Mouse (Mus musculus): ENCODE measurements around the gene Ncl. TPM values are rescaled to one million over a fixed set of nuclear protein-coding genes. Genes with fewer than 3 reads are reported as not detected.

The Ncl gene
- total RNA-seq, 2 experiments from 2014 or later, result 150 to 156 TPM

- no peak for ATAC-seq (ENCODE audit: poor library complexity, severe bottlenecking)
Observed at GRCm38 (mm10) chr1:86320822-86321413, 38.3 kb downstream of the Ncl start.

GRCm38 (mm10) chr1:86313772-86314125, 45.5 kb downstream of the Ncl start:
- ATAC-seq (ENCODE audit: poor library complexity, severe bottlenecking), result no peak

- no peak for ATAC-seq (ENCODE audit: poor library complexity, severe bottlenecking)
Observed at GRCm38 (mm10) chr1:86313096-86313771, 46.0 kb downstream of the Ncl start.

GRCm38 (mm10) chr1:86312269-86312668, 46.9 kb downstream of the Ncl start:
- no peak for ATAC-seq (ENCODE audit: poor library complexity, severe bottlenecking)

- ATAC-seq (ENCODE audit: poor library complexity, severe bottlenecking), result no peak
Observed at GRCm38 (mm10) chr1:86311467-86312005, 47.7 kb downstream of the Ncl start.

- ATAC-seq (ENCODE audit: poor library complexity, severe bottlenecking), result no peak
Observed at GRCm38 (mm10) chr1:86310536-86311310, 48.5 kb downstream of the Ncl start.

- ATAC-seq (ENCODE audit: poor library complexity, severe bottlenecking), result no peak
Observed at GRCm38 (mm10) chr1:86309270-86309833, 49.8 kb downstream of the Ncl start.

GRCm38 (mm10) chr1:86307871-86308641, 51.1 kb downstream of the Ncl start:
- ATAC-seq (ENCODE audit: poor library complexity, severe bottlenecking), result peak; percentile 71

- peak; percentile 44; the same call in 1 of the 2 replicates for ATAC-seq (ENCODE audit: poor library complexity, severe bottlenecking)
Observed at GRCm38 (mm10) chr1:86307177-86307762, 51.9 kb downstream of the Ncl start.

- ATAC-seq (ENCODE audit: poor library complexity, severe bottlenecking), result no peak
Observed at GRCm38 (mm10) chr1:86306686-86307085, 52.5 kb downstream of the Ncl start.

- ATAC-seq (ENCODE audit: poor library complexity, severe bottlenecking), result no peak
Observed at GRCm38 (mm10) chr1:86303873-86304250, 55.3 kb downstream of the Ncl start.

GRCm38 (mm10) chr1:86303063-86303872, 55.9 kb downstream of the Ncl start:
- peak; percentile 44 for ATAC-seq (ENCODE audit: poor library complexity, severe bottlenecking)

- ATAC-seq (ENCODE audit: poor library complexity, severe bottlenecking), result no peak
Observed at GRCm38 (mm10) chr1:86302532-86302931, 56.7 kb downstream of the Ncl start, which contains the start of gene B3gnt7. B3gnt7 (plus strand) TSS chr1:86302832.

GRCm38 (mm10) chr1:86301221-86302091, 57.7 kb downstream of the Ncl start:
- peak; percentile 31; the same call in 1 of the 2 replicates for ATAC-seq (ENCODE audit: poor library complexity, severe bottlenecking)

- ATAC-seq (ENCODE audit: poor library complexity, severe bottlenecking), result 0 out of 2 replicates have a peak, but pooled peaks have one; percentile 13
Observed at GRCm38 (mm10) chr1:86300731-86301130, 58.5 kb downstream of the Ncl start.

GRCm38 (mm10) chr1:86300093-86300492, 59.1 kb downstream of the Ncl start:
- ATAC-seq (ENCODE audit: poor library complexity, severe bottlenecking), result no peak

Measured in megakaryocyte, adult 5-6 weeks (primary cell).